Mouse (Mus musculus): Measurements from ENCODE around the gene Thbs2. TPM values are rescaled to one million over a fixed set of nuclear protein-coding genes. Genes with fewer than 3 reads are reported as not detected.

The Thbs2 gene
- total RNA-seq, 1 experiment: 4.5 TPM

DNA sequence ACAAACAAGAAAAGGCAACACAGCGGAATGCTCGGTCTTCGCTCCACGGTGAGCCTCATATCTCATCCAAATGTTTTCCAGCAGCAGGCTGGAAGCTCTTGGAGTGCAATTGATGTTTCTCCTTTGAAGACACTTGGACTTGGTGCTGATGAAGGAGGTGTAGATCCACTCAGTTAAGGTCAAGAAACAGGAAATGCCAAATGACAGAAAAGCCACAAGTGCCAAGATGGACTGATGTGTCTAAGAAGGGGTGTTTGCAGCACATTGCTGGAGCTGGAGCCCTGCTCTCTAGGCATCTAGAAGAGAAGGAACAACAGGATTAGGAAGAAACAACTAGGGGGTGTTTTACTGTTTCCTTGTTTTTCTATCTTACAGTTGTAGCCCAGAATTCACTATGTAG is 26.8 kb downstream of the Thbs2 start:
- Histone ChIP-seq H3K4me1 (ENCODE audit: control insufficient read depth in 2 of 2, insufficient read depth in 2 of 2, low read length in 2 of 2, poor library complexity in 1 of 2) (no peaks in the 10 kb centered on the region), H3K36me3 (ENCODE audit: control insufficient read depth, insufficient read depth, low read length, poor library complexity, severe bottlenecking) (no peaks in the 10 kb centered on the region), H3K9ac (ENCODE audit: insufficient read depth, low read depth, low read length, poor library complexity, severe bottlenecking) (no peak overlapping the region), H3K27ac (ENCODE audit: insufficient read depth, low read depth, low read length, poor library complexity, severe bottlenecking) (no peak overlapping the region), H3K4me3 (ENCODE audit: insufficient read depth in 1 of 2, low read depth in 1 of 2, low read length in 2 of 2, poor library complexity in 1 of 2, severe bottlenecking in 1 of 2) (no peak overlapping the region), H3K9me3 (ENCODE audit: control insufficient read depth, insufficient read depth, low read depth, low read length) (no peaks in the 10 kb centered on the region)
- in situ Hi-C loops (cut with MboI; ENCODE audit: low sequenced_read_pairs in 2 of 2, unreplicated experiment in 2 of 2): no loop called here
- DNase-seq (ENCODE audit: low read depth, low spot score): no peak
- TF ChIP-seq MAFK (IDR thresholded peaks at IDR 0.05; ENCODE audit: insufficient read depth, low read depth, low read length) (no peak), ZNF384 (IDR thresholded peaks at IDR 0.05; ENCODE audit: low read depth, low read length) (no peak), ZC3H11A (IDR thresholded peaks at IDR 0.05; ENCODE audit: borderline replicate concordance, low read depth, low read length) (no peak), CHD2 (IDR thresholded peaks at IDR 0.05; ENCODE audit: low read depth, low read length) (no peak), HCFC1 (IDR thresholded peaks at IDR 0.05; ENCODE audit: borderline replicate concordance, insufficient read depth, low read length) (no peak)

GRCm38 (mm10) chr17:14666451-14666850 is 27.6 kb downstream of the Thbs2 start:
- no peak for DNase-seq (ENCODE audit: low read depth, low spot score)
- H3K27ac ChIP-seq (ENCODE audit: insufficient read depth, low read depth, low read length, poor library complexity, severe bottlenecking): no peak overlapping the region
- in situ Hi-C loops (cut with MboI; ENCODE audit: low sequenced_read_pairs in 2 of 2, unreplicated experiment in 2 of 2): no loop called here
- H3K9me3 ChIP-seq (ENCODE audit: control insufficient read depth, insufficient read depth, low read depth, low read length): no peaks in the 10 kb centered on the region
- H3K4me1 ChIP-seq (ENCODE audit: control insufficient read depth in 2 of 2, insufficient read depth in 2 of 2, low read length in 2 of 2, poor library complexity in 1 of 2): no peaks in the 10 kb centered on the region
- H3K36me3 ChIP-seq (ENCODE audit: control insufficient read depth, insufficient read depth, low read length, poor library complexity, severe bottlenecking): no peaks in the 10 kb centered on the region
- TF ChIP-seq ZC3H11A (IDR thresholded peaks at IDR 0.05; ENCODE audit: borderline replicate concordance, low read depth, low read length) (no peak), ZNF384 (IDR thresholded peaks at IDR 0.05; ENCODE audit: low read depth, low read length) (no peak), HCFC1 (IDR thresholded peaks at IDR 0.05; ENCODE audit: borderline replicate concordance, insufficient read depth, low read length) (no peak), MAFK (IDR thresholded peaks at IDR 0.05; ENCODE audit: insufficient read depth, low read depth, low read length) (no peak), CHD2 (IDR thresholded peaks at IDR 0.05; ENCODE audit: low read depth, low read length) (no peak)
- H3K9ac ChIP-seq (ENCODE audit: insufficient read depth, low read depth, low read length, poor library complexity, severe bottlenecking): no peak overlapping the region
- no peak overlapping the region for H3K4me3 ChIP-seq (ENCODE audit: insufficient read depth in 1 of 2, low read depth in 1 of 2, low read length in 2 of 2, poor library complexity in 1 of 2, severe bottlenecking in 1 of 2)

DNA sequence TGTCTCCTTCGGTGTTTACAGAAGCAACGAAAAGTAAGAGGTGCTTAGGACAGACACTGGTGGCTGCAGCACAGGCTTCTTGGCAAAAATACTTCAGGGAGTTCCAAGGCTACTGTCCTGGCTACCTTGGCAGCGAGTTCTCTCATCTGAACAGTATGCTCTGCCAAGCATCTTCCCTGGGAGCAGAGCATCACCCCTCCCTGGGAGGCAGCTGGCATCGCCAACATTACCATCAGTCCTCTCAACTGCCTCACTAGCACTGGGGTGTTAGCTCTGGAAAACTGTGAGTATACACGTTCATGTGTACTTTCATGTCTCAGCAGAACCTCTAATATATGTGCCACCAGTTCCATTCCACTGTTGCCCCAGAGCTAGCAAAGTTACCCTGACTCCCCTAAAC is 30.7 kb downstream of the Thbs2 start:
- Histone ChIP-seq H3K36me3 (ENCODE audit: control insufficient read depth, insufficient read depth, low read length, poor library complexity, severe bottlenecking) (no peaks in the 10 kb centered on the region), H3K27ac (ENCODE audit: insufficient read depth, low read depth, low read length, poor library complexity, severe bottlenecking) (no peak overlapping the region), H3K4me1 (ENCODE audit: control insufficient read depth in 2 of 2, insufficient read depth in 2 of 2, low read length in 2 of 2, poor library complexity in 1 of 2) (no peaks in the 10 kb centered on the region), H3K4me3 (ENCODE audit: insufficient read depth in 1 of 2, low read depth in 1 of 2, low read length in 2 of 2, poor library complexity in 1 of 2, severe bottlenecking in 1 of 2) (no peak overlapping the region), H3K9ac (ENCODE audit: insufficient read depth, low read depth, low read length, poor library complexity, severe bottlenecking) (no peak overlapping the region), H3K9me3 (ENCODE audit: control insufficient read depth, insufficient read depth, low read depth, low read length) (no peaks in the 10 kb centered on the region)
- DNase-seq (ENCODE audit: low read depth, low spot score): no peak
- TF ChIP-seq MAFK (IDR thresholded peaks at IDR 0.05; ENCODE audit: insufficient read depth, low read depth, low read length) (no peak), ZC3H11A (IDR thresholded peaks at IDR 0.05; ENCODE audit: borderline replicate concordance, low read depth, low read length) (no peak), CHD2 (IDR thresholded peaks at IDR 0.05; ENCODE audit: low read depth, low read length) (no peak), HCFC1 (IDR thresholded peaks at IDR 0.05; ENCODE audit: borderline replicate concordance, insufficient read depth, low read length) (no peak), ZNF384 (IDR thresholded peaks at IDR 0.05; ENCODE audit: low read depth, low read length) (no peak)
- in situ Hi-C loops (cut with MboI; ENCODE audit: low sequenced_read_pairs in 2 of 2, unreplicated experiment in 2 of 2): no loop called here

DNA sequence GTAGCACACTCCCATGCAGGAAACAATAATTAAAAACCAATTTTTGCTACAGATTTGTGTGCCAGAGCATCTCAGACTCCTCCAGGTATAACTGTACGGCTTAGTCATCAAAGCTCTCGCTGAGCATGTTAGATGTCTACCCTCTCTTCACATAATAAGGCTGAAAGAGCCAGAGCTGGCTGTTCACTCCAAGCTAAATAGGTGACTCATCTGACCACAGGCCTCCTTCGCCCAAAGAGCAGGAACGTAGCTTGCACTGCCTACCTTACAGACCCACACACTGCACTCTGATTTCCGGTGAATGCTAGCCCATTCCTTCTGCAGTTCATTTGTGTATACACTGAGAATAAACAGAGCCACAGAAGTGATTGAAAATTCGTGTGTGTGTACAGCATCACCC is 31.6 kb downstream of the Thbs2 start:
- Histone ChIP-seq H3K9me3 (ENCODE audit: control insufficient read depth, insufficient read depth, low read depth, low read length) (no peaks in the 10 kb centered on the region), H3K4me1 (ENCODE audit: control insufficient read depth in 2 of 2, insufficient read depth in 2 of 2, low read length in 2 of 2, poor library complexity in 1 of 2) (no peaks in the 10 kb centered on the region), H3K4me3 (ENCODE audit: insufficient read depth in 1 of 2, low read depth in 1 of 2, low read length in 2 of 2, poor library complexity in 1 of 2, severe bottlenecking in 1 of 2) (no peak overlapping the region), H3K9ac (ENCODE audit: insufficient read depth, low read depth, low read length, poor library complexity, severe bottlenecking) (no peak overlapping the region), H3K36me3 (ENCODE audit: control insufficient read depth, insufficient read depth, low read length, poor library complexity, severe bottlenecking) (no peaks in the 10 kb centered on the region), H3K27ac (ENCODE audit: insufficient read depth, low read depth, low read length, poor library complexity, severe bottlenecking) (no peak overlapping the region)
- no peak for TF ChIP-seq ZC3H11A (IDR thresholded peaks at IDR 0.05; ENCODE audit: borderline replicate concordance, low read depth, low read length)
- no peak for TF ChIP-seq ZNF384 (IDR thresholded peaks at IDR 0.05; ENCODE audit: low read depth, low read length)
- TF ChIP-seq HCFC1 (IDR thresholded peaks at IDR 0.05; ENCODE audit: borderline replicate concordance, insufficient read depth, low read length): no peak
- TF ChIP-seq MAFK (IDR thresholded peaks at IDR 0.05; ENCODE audit: insufficient read depth, low read depth, low read length): no peak
- TF ChIP-seq CHD2 (IDR thresholded peaks at IDR 0.05; ENCODE audit: low read depth, low read length): no peak
- in situ Hi-C loops (cut with MboI; ENCODE audit: low sequenced_read_pairs in 2 of 2, unreplicated experiment in 2 of 2): no loop called here
- no peak for DNase-seq (ENCODE audit: low read depth, low spot score)

DNA sequence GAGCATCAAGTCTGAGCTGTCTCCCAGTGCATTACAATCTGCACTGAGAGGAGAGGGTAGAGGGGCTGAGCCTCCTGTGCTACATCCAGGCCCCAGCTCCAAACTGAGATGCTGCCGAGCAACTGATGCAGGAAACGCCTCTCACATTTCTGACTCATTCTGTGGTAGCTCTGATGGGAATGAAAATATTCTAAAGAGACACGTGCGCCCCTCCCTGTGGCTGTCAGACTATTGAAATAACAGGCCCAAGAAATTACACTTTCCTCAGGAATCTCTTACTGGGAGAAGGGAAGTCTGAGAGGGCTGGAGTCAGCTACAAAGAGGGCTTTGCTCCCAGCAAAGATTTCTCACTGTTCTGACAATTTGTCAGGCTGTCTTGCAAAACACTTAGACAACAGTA is 34.3 kb downstream of the Thbs2 start:
- no peaks in the 10 kb centered on the region for H3K36me3 ChIP-seq (ENCODE audit: control insufficient read depth, insufficient read depth, low read length, poor library complexity, severe bottlenecking)
- no peak overlapping the region for H3K4me3 ChIP-seq (ENCODE audit: insufficient read depth in 1 of 2, low read depth in 1 of 2, low read length in 2 of 2, poor library complexity in 1 of 2, severe bottlenecking in 1 of 2)
- H3K4me1 ChIP-seq (ENCODE audit: control insufficient read depth in 2 of 2, insufficient read depth in 2 of 2, low read length in 2 of 2, poor library complexity in 1 of 2): no peaks in the 10 kb centered on the region
- H3K9me3 ChIP-seq (ENCODE audit: control insufficient read depth, insufficient read depth, low read depth, low read length): no peaks in the 10 kb centered on the region
- DNase-seq (ENCODE audit: low read depth, low spot score): no peak
- H3K27ac ChIP-seq (ENCODE audit: insufficient read depth, low read depth, low read length, poor library complexity, severe bottlenecking): no peak overlapping the region
- in situ Hi-C loops (cut with MboI; ENCODE audit: low sequenced_read_pairs in 2 of 2, unreplicated experiment in 2 of 2): no loop called here
- TF ChIP-seq MAFK (IDR thresholded peaks at IDR 0.05; ENCODE audit: insufficient read depth, low read depth, low read length) (no peak), ZNF384 (IDR thresholded peaks at IDR 0.05; ENCODE audit: low read depth, low read length) (no peak), CHD2 (IDR thresholded peaks at IDR 0.05; ENCODE audit: low read depth, low read length) (no peak), HCFC1 (IDR thresholded peaks at IDR 0.05; ENCODE audit: borderline replicate concordance, insufficient read depth, low read length) (no peak), ZC3H11A (IDR thresholded peaks at IDR 0.05; ENCODE audit: borderline replicate concordance, low read depth, low read length) (no peak)
- H3K9ac ChIP-seq (ENCODE audit: insufficient read depth, low read depth, low read length, poor library complexity, severe bottlenecking): no peak overlapping the region
